Mouse (Mus musculus): ENCODE data around the gene Cyth1.

DNA sequence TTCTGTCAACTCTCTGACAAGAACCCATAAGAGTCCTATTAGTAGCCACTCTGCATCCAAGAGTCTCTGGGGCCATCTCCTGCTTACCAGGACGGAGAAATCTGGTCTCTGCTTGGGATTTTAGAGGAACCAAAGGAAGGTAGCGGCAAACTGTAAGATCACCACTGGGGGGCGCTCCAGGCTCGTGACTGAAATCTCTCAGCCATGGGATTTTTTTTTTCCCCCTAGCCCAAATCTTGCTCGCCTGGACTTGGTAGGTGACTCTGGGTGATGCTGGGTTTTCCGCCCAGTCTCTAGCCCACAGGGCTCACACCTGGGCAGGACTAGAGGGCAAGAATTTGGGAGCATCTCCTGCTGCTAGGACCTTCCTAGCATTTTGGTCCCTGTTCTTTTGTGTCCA is 164.6 kb downstream of the Cyth1 start:
- TF ChIP-seq POLR2A (IDR thresholded peaks at IDR 0.05; ENCODE audit: insufficient read depth, low read length) (no peak), CTCF (IDR thresholded peaks at IDR 0.05; ENCODE audit: low read depth, low read length) (peak; percentile 84), EP300 (IDR thresholded peaks at IDR 0.05; ENCODE audit: insufficient read depth, low read depth, low read length) (no peak)

Measured in ES-Bruce4 (cell line).